Mouse (Mus musculus): ENCODE measurements around the gene Prss16.

The Prss16 gene

DNA sequence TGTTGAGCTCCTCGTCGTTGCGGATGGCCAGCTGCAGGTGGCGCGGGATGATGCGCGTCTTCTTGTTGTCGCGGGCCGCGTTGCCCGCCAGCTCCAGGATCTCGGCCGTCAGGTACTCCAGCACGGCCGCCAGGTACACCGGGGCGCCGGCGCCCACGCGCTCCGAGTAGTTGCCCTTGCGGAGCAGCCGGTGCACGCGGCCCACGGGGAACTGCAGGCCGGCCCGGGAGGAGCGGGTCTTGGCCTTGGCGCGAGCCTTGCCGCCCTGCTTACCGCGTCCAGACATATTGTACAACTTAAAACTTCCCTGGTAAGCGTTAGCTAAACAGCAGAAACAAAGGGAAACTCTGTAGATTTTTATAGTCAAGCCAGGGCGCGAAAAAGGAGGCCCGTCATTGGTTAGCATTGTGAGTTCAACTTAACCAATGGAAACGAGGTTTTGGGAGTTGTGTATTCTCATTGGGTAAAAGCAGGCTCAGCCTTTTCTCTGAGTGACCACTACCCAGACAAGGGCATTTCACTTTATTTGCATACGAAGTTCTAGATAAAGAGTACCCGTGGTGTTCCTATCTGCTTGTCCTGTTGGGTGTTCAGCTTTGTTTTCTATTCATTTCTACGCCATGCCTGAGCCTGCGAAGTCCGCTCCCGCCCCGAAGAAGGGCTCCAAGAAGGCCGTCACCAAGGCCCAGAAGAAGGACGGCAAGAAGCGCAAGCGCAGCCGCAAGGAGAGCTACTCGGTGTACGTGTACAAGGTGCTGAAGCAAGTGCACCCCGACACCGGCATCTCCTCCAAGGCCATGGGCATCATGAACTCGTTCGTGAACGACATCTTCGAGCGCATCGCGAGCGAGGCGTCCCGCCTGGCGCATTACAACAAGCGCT lies 26.0 kb upstream of the Prss16 start, which contains the start of the genes Hist1h2ah and Hist1h2bk:
TSS of gene Hist1h2ah (minus strand) at position 302 of the 882 bp plus-strand sequence.
TSS of gene Hist1h2bk (plus strand) at position 604 of the 882 bp plus-strand sequence.
- DNase-seq: peak; percentile 98

DNA sequence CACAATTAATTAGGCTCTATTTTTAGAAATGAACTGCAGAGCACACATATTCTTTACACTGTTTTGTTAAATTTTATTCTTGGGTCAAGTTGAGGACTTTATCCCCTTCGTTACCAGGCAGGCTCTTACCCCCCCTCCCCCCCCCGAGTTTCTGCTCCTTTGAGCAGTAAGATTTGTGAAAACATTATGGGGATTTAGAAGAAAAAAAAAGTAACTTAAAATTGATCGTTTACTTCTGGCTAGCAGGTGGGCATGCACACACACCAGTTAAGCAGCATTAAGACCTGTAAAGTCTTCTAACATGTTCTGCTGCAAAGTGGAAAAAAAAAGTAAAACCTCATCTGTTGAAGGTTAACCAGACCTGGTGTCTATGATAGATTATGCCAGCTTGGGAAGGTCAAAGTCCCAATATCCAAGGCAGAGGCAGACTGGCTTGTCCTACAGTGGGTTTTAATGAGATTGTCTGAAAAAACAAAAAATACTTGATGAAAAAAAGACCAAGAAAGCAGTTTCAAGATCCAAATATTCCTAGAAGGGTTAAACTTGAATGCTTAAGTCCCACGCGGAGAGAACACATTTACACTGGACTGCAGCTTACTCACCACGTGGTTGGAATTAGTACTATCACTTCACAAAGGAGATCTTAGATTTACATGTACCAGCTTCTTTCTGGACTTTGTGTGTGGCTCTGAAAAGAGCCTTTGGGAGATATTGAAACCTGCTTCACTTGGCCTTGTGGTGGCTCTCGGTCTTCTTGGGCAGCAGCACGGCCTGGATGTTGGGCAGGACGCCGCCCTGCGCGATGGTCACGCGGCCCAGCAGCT lies 25.1 kb upstream of the Prss16 start:
- peak; percentile 67 for DNase-seq

DNA sequence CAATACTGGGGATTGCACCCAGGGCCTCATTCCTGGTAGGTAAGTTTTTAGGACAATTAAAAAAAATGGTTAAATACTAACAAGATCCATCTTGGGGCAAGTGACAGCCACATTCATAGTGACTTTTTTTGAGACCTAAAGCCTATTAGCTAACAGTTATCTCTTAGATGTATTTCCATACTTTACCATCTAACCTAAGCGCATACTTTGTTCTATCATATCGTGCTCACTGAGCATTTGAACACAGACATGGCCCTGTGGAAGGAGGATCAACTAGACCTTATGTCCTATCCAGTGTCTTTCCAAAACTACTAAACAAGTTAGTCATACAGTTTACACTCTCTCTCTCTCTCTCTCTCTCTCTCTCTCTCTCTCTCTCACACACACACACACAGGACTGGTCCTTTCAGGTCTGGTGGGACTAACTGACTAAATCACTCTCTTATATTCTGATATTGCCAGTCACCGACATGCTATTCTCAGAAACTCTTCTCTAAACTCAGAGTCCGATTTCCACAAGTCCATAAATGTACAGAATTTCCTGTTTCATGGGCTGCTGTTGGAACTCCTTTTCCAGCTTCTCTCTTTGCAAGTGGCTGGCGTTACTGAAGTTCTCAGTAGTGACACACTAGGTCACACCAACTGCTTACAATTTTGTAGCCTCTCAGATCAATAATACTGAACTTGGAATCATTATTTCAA lies 24.4 kb upstream of the Prss16 start:
- no peak for DNase-seq

GRCm38 (mm10) chr13:22030493-22030892 lies 21.0 kb upstream of the Prss16 start:
- peak; percentile 51 for DNase-seq

- DNase-seq: peak; percentile 57
Measured at GRCm38 (mm10) chr13:22029928-22030327, 20.4 kb upstream of the Prss16 start.

- peak; percentile 94 for DNase-seq
Measured at GRCm38 (mm10) chr13:22028673-22029460, 19.3 kb upstream of the Prss16 start.

- peak; percentile 90 for DNase-seq
Measured at GRCm38 (mm10) chr13:22026058-22027031, 16.8 kb upstream of the Prss16 start.

DNA sequence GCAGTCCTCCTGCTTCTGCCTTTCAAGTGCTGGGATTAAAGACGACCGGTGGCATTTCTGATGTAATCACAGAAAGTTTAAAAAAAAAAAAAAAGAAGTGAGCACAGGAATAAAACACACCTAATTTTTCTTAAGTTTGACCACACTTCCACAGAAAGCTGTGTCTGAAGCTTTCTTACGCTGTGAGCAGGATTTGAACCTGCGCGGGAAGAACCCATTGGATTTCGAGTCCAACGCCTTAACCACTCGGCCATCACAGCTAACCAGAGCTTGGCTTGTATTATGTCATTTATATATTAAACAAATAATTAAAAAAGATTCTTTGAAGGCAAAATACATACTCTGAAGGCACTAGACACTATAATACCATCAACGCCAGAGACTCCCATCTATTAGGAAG lies 12.7 kb upstream of the Prss16 start:
- DNase-seq: peak; percentile 94

- peak; percentile 48 for DNase-seq
Measured at GRCm38 (mm10) chr13:22021581-22021980, 12.0 kb upstream of the Prss16 start.

DNA sequence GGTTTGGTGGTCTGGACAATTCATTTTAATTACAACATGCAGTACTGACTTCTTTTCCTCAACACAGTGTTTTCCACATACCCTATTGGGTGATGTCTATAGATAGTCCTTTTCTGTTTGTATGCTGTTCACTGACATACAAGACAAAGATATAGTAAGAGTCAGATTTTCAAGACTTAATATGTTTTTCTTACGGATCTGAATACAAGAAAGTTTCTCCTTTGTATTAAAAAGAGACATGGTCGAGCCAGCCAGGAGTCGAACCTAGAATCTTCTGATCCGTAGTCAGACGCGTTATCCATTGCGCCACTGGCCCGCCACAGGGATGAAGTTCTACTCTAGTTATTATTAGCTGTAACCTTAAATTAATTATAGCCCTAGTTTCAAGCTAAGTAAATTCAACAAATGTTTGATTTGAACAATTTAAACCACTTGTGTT lies 11.4 kb upstream of the Prss16 start:
- peak; percentile 80 for DNase-seq

- DNase-seq: no peak
Measured at GRCm38 (mm10) chr13:22019934-22020835, 10.6 kb upstream of the Prss16 start.

DNA sequence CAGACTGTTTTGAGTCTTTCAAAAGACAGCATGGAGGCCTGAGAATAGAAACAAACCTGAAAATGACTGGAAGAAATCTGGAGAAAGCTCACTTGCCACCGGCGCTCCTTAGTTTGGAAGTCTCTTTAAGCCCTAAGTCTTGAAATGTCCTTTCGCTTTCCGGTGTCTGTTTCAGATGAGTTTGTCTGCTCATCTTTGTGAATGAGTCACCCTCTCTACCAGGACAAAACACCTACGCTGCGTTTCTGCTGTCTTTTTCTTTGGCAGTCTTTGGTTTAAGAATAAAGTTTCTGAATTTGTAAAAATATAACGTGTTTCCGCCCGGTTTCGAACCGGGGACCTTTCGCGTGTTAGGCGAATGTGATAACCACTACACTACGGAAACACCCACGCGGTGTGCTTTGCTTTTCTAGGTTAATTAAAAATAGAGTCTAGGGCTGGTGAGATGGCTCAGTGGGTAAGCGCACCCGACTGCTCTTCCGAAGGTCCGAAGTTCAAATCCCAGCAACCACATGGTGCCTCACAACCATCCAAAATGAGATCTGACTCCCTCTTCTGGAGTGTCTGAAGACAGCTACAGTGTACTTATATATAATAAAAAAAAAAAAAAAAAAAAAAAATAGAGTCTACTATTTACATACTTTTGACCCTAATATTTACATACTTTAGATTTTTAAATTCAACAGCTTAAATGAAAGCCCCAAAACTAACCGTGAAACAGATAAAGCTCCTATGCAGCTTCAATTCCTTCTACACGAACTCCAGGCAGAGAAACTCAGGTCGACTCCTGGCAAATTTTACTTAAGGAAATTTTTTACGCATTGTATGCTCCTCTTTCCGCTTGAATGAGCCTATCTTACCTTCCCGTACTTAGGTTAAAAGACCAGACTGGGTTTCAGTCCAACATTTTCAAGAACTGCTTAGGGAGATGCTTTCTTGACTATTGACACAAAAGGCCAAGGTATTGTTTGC lies 6.2 kb upstream of the Prss16 start:
- peak; percentile 86 for DNase-seq

DNA sequence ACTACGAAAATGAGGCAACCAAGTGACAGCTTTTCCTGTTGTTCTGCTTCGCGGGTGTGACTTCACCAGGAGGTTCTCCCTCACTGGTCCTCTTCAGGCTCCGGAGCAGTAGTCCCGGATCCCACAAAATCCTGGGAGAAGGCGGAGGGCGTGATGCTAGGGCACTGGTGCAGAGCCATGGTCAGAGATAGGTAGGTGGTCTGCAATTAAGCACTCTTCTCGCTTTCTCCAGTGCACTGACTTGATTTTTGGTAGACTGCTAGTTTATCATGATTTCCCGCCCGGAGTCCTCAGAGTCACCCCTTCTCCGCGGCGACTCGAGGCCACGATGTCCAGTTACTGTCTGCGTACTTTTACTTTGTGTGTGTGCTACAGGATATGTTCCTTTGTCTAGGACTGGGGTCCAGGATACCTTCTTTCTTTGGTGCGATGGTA lies 4.9 kb upstream of the Prss16 start:
- peak; percentile 62 for DNase-seq

GRCm38 (mm10) chr13:22013716-22014115 lies 4.2 kb upstream of the Prss16 start:
- peak; percentile 49 for DNase-seq

- DNase-seq: no peak
Measured at GRCm38 (mm10) chr13:22008707-22009106, 835 bp downstream of the Prss16 start.

- no peak for DNase-seq
Measured at GRCm38 (mm10) chr13:22007872-22008271, 1.7 kb downstream of the Prss16 start.

GRCm38 (mm10) chr13:22007121-22007510 lies 2.4 kb downstream of the Prss16 start:
- no peak for DNase-seq

All from retina, postnatal 1 day (tissue).